Mouse (Mus musculus): ENCODE data around the gene Dhrs7.
A peak's percentile ranks its signal among the peaks of the same experiment; 100 is the strongest.
"Not testable (repeated sequence)": the region's sequence is repeated elsewhere in the genome, so short reads cannot be mapped to it uniquely, and the experiment has no call there.

Dhrs7 gene

GRCm38 (mm10) chr12:72664735-72665337, at the start of gene Dhrs7:
Gene Dhrs7, minus strand, starts transcription at chr12:72664909.
- DNase-seq (ENCODE audit: low spot score in 2 of 2) = peak; percentile 55 to 73

DNA sequence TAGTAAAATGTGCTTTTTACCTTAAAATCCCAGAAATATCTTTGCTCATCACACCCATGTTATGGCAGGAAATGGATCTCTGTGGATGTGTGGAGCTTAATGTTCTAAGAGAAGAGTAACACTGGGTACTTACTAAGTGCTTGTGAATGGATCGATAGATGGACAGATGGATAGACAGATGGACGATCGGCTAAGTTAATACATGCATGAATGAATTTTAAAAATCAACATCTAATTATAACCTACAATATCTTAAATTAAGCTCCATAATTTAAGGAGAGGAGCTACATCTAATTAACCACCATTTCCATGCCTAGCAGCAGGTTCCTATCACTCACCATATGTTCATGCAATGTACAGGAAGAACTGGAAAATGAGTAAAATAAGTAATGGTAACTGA, 45.3 kb upstream of the Dhrs7 start:
- no peak for DNase-seq (ENCODE audit: low spot score in 2 of 2)

GRCm38 (mm10) chr12:72704068-72704467, 39.4 kb upstream of the Dhrs7 start:
- no peak for DNase-seq (ENCODE audit: low spot score in 2 of 2)

DNA sequence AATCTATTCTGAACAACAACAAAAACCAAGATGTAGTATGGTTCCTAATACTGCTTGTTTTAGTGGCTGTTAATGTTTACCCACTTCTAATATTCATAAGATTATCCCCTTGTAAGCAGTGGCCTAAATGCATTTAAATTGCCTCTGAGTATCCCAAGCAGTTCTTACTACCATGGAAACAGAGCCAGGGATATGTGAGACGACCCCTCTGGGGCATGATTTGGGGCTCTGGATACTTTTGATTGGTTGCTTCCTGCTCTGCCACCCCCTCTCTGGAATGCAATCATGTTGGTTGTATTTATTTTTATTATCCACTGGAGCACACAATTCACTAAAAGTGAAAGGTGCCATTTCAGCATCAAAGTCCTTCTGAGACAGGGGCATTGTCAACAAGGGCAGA, 35.3 kb upstream of the Dhrs7 start:
- DNase-seq (ENCODE audit: low spot score in 2 of 2) = no peak

DNA sequence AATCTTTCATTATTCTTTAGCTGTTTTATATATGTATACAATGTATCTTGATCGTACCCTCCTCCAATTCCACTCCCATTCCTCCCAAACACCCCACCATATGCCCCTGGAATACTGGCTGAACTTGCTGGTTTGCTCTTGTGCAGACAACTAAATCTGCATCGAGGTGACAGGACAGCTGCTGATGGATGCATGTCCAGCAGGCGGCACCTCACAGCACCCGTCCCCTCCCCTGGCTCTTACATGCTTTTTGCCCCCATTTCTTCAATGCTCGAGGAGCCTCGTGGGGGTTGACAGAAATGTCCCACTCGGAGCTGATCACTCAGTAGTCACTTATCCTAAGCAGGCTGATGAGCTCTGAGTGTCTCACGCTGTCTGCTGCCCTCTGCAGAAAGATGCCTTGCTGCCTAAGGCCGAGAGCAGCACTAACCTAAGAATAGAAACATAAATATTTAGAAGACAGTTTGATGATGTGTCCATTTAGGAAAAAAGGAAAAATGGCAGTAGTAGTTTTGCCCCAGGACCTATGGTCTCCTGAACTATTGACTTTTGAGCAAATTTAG, 30.3 kb upstream of the Dhrs7 start:
- no peak for DNase-seq (ENCODE audit: low spot score in 2 of 2)

- DNase-seq (ENCODE audit: low spot score in 2 of 2) = no peak
Observed at GRCm38 (mm10) chr12:72694438-72694837, 29.7 kb upstream of the Dhrs7 start.

- no peak for DNase-seq (ENCODE audit: low spot score in 2 of 2)
Observed at GRCm38 (mm10) chr12:72693895-72694294, 29.2 kb upstream of the Dhrs7 start.

- DNase-seq (ENCODE audit: low spot score in 2 of 2) = not testable (repeated sequence)
Observed at GRCm38 (mm10) chr12:72688281-72688680, 23.6 kb upstream of the Dhrs7 start.

- not testable (repeated sequence) for DNase-seq (ENCODE audit: low spot score in 2 of 2)
Observed at GRCm38 (mm10) chr12:72687741-72688140, 23.0 kb upstream of the Dhrs7 start.

- DNase-seq (ENCODE audit: low spot score in 2 of 2) = not testable (repeated sequence)
Observed at GRCm38 (mm10) chr12:72686566-72686965, 21.9 kb upstream of the Dhrs7 start.

GRCm38 (mm10) chr12:72683612-72684011, 18.9 kb upstream of the Dhrs7 start:
- DNase-seq (ENCODE audit: low spot score in 2 of 2) = no peak

DNA sequence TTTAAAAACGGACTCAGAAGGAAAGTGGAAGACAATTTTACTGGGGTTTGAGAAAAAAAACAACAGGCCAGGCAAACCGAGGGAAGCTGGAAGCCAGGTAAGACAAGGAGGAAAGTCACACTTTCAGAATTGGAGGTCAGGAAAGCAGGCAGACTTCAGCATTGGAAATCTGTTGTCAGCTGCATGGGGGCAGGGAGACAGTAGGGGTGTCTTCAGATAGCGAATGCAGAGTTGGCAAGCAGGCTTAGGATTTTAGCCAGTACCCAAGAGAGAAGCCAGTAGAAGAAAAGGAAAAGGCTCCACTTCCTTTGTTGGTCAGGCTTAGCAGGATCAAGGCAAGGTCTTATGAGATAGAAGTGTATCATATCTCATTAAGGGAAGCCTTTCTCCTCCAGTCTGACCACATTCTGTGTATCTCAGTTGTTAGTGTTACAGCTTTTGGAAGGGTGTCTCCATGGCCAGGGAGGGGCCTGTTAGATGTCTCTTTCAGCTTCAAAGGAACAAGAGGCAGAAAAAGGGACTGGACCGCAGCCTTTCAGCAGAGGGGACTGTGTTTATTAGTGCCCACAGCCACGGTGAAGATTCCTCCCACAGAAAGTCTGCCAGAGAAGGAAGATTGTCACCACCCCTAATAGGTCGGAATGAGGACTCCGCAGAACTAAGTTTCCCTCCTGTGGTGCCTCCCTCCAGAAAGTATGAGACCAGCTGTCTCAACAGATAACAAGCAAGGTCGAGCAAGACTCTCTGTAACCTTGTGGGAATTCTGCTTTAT, 18.0 kb upstream of the Dhrs7 start:
- no peak for DNase-seq (ENCODE audit: low spot score in 2 of 2)

DNA sequence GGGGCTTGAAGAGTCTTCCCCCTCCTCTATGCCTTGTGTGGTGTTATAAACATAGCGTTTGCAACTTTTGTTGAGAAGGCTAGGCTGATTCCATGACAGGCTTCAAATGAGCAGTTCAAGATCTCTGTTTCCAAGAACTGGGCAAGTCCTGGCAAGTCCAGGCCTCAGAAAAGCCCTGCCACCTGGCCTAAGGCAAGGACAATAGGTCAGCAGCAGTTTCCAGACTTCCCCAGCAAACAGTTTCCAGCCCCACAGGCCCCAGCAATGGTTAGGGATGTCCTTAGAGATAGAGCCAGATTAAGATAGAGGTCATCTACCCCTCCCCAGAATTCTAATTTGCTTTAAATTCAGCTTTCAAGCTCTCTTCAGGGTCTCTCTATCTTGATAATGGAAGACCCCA, 17.2 kb upstream of the Dhrs7 start:
- DNase-seq (ENCODE audit: low spot score in 2 of 2) = no peak

DNA sequence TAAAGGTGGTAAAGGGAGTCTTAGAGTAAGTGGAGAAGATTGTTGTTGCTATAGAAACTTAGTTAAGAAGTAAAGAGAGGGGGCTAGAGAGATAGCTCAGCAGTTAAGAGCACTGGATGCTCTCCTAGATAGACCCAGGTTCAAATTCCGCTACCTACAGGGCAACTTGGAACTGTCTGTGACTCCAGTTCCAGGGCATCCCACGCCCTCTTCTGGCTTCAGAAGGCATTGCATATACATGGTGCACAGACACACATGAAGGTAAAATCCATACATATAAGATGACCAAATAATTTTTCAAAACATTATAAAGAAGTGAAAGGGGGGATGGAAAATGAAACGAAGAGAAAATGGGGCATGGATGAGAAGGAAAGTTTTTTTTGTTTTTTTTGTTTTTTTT, 14.9 kb upstream of the Dhrs7 start:
- DNase-seq (ENCODE audit: low spot score in 2 of 2) = no peak

DNA sequence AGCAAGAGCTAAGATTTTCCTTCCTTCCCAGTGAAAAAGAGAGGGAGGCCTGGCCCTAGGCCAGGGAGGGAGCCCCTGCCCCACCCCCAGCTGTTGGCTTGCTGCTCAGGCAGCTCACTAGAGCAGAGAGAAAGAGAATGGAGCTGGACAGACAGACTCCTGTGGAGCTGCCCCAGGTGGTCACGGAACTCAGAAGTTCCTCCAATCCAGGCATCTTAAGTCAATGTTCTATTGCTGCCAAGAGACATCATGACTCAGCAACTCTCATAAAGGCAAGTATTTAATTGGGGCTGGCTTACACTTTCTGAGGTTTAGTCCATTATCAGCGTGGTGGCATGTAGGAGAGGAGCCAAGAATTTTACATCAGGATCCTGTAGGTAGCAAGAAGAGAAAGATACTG, 10.1 kb upstream of the Dhrs7 start:
- no peak for DNase-seq (ENCODE audit: low spot score in 2 of 2)

- DNase-seq (ENCODE audit: low spot score in 2 of 2) = no peak
Observed at GRCm38 (mm10) chr12:72674079-72674797, 9.5 kb upstream of the Dhrs7 start.

DNA sequence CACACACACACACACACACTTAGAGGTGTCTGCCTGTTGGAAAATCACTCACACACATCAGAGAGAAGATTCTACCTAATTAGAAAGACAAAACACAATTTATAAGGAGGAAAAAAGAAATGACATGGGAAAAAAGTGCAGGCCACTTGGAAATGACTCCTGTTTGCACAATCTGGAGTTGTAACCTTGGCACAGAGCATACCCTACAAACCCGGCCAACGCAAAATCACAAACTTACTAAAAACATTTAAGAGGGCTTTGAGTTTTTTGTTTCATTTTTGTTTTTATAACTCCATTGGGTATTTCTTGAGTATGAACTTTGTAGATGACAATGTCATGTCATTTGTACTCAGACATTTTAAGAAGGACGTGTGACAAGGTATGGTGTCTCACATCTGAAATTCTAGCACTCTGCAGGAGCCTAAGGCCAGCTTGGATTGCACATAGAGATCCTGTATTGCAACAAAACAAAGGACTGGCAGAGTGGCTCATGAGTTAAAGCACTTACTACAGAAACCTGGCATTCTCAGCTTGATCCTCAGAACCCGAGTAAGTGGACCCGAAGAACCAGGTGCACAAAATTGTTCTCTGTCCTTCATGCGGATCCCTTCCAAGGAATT, 6.9 kb upstream of the Dhrs7 start:
- DNase-seq (ENCODE audit: low spot score in 2 of 2) = no peak

DNA sequence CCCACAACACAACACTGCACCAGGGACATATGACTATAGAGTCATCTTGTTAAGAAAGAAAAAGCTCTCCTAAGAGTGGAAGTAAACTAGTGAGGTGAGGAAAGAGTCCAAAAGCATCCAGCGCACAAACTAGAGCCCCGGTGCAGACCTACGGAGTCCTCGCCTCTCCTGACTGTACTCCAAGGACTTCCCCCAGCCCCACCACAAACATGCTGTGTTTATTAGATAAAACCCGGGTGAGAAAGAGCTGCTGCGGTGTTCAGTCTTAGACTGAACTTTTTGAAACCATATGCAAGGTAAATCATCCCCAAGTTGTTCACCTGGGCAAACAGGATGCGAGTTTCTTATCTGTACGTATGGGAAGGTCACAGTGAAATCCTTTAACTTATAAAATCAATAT, 6.2 kb upstream of the Dhrs7 start:
- DNase-seq (ENCODE audit: low spot score in 2 of 2) = no peak

DNA sequence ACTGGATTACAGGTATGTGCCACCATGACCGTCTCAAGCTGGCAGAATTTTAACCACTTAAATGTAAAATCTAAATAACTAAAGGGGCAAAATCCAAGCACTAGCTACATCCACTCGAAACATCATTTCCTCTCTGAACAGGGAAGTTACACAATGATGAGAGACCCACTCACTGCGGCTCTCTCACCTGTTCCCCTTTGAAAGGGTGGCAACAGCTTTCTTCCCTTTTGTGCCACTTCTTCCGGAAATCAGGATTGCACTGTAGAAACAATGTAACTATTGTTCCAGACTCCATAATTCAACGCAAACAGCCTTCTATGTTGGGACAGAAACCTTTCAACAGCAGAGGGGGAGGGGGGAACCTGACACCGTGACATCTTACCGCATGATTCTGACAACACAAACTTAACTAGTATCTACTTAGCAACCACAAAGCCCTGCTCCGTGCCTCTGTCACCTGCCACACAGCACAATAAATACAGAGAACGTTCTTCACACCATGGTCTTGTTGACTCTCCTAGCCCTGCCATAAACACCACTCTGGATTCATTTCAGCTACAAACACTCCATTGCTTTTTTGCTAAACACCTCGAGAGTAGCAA, 3.3 kb upstream of the Dhrs7 start:
- DNase-seq (ENCODE audit: low spot score in 2 of 2) = no peak

DNA sequence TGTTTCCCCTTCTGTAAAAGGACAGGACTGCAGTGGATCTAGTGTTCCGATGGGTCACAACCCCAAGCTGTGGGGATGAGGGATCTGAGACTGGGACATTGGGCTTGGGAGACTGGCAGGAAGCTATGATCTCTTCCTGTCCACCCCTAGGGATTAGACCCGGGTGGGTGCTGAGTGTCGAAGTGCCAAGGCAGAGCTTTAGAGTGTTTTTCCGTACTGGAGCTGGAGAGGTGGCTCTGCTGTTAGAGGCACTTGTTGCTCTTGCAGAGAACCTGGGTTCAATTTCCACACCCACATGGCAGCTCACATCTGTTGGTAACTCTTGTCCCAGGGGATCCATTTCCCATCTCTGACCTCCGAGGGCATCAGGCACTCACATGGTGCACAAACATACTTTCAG, 1.3 kb upstream of the Dhrs7 start:
- no peak for DNase-seq (ENCODE audit: low spot score in 2 of 2)

GRCm38 (mm10) chr12:72664020-72664734, 532 bp downstream of the Dhrs7 start:
- peak; percentile 12 to 14 for DNase-seq (ENCODE audit: low spot score in 2 of 2)

Data from frontal cortex, postnatal 14 days (tissue).